Mouse (Mus musculus): ENCODE results near the gene Mrpl54. TPM values are rescaled to one million over a fixed set of nuclear protein-coding genes. Genes with fewer than 3 reads are reported as not detected.

The Mrpl54 gene
- polyA plus RNA-seq, 2 experiments = 124 to 202 TPM

DNA sequence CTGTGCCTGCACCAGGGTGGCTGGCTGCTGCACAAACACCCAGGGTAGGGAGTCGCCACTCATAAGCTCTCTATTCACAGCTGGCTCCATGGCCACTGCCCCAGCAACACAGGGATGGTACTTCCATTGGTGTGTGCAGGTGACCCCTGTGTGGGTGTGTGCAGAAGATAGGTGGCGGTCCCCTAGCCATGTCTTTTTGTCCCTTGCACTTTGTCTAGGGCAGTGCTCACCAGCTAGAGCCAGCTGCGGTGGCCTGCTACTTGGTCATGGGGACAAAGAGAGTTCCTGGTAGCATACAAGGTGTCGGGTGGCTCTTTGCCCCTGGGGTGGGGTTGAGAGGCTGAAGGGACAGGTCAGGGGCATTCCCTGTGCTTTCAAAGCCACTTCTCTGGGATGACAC, 22.6 kb downstream of the Mrpl54 start:
- H3K9ac ChIP-seq (ENCODE audit: low read depth, low read length, severe bottlenecking) = no peak overlapping the region
- peaks cover 12% of the 10 kb centered on the region for H3K27me3 ChIP-seq (ENCODE audit: control insufficient read depth, insufficient read depth, low read length)
- WGBS = 80% methylated on average over 4 of the region's 4 CpGs

DNA sequence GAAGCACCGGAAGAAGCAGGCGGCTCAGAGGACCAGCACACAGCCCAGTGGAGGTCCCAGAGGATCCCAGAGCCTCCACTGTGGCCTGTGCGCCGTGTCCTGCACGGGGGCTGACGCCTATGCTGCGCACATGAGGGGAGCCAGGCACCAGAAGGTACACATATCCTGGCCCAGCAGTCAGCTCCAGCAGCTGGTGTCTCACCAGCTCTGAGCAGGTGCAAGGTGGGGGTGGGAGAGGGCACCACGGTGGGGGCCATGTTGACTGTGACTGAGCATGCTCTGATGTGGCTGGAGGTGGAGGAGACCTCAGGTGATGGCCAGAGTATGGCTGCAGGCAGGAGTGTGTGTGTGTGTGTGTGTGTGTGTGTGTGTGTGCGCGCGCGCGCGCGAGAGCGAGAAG, 24.7 kb downstream of the Mrpl54 start:
- Histone ChIP-seq H3K9me3 (ENCODE audit: control insufficient read depth, low read length) (no peaks in the 10 kb centered on the region), H3K4me1 (ENCODE audit: control insufficient read depth, insufficient read depth, low read length) (no peaks in the 10 kb centered on the region), H3K4me3 (replicated peaks; ENCODE audit: low read length) (no peak overlapping the region), H3K27ac (replicated peaks; ENCODE audit: low read depth, low read length) (no peak overlapping the region), H3K36me3 (ENCODE audit: control insufficient read depth, insufficient read depth, low read length) (no peaks in the 10 kb centered on the region), H3K27me3 (ENCODE audit: control insufficient read depth, insufficient read depth, low read length) (peaks cover 16% of the 10 kb centered on the region), H3K9ac (ENCODE audit: low read depth, low read length, severe bottlenecking) (no peak overlapping the region), H3K4me2 (replicated peaks; ENCODE audit: low read depth, low read length, severe bottlenecking) (no peak overlapping the region)
- ATAC-seq (ENCODE audit: low FRiP score, low read depth) (no peak), DNase-seq (ENCODE audit: low spot score) (no peak)
- no peak for TF ChIP-seq POLR2A (IDR thresholded peaks at IDR 0.05; ENCODE audit: borderline replicate concordance, extremely low read depth, insufficient read depth, insufficient read length)
- WGBS = 87% methylated on average over 16 of the region's 16 CpGs

More for the DNA sequence above, 22.6 kb downstream of the Mrpl54 start:
- no peak for TF ChIP-seq POLR2A (IDR thresholded peaks at IDR 0.05; ENCODE audit: borderline replicate concordance, extremely low read depth, insufficient read depth, insufficient read length)
- ATAC-seq (ENCODE audit: low FRiP score, low read depth) (no peak), DNase-seq (ENCODE audit: low spot score) (no peak)
- H3K27ac ChIP-seq (replicated peaks; ENCODE audit: low read depth, low read length) = no peak overlapping the region
- H3K4me1 ChIP-seq (ENCODE audit: control insufficient read depth, insufficient read depth, low read length) = no peaks in the 10 kb centered on the region
- H3K4me2 ChIP-seq (replicated peaks; ENCODE audit: low read depth, low read length, severe bottlenecking) = no peak overlapping the region
- no peaks in the 10 kb centered on the region for H3K36me3 ChIP-seq (ENCODE audit: control insufficient read depth, insufficient read depth, low read length)
- no peak overlapping the region for H3K4me3 ChIP-seq (replicated peaks; ENCODE audit: low read length)
- no peaks in the 10 kb centered on the region for H3K9me3 ChIP-seq (ENCODE audit: control insufficient read depth, low read length)

DNA sequence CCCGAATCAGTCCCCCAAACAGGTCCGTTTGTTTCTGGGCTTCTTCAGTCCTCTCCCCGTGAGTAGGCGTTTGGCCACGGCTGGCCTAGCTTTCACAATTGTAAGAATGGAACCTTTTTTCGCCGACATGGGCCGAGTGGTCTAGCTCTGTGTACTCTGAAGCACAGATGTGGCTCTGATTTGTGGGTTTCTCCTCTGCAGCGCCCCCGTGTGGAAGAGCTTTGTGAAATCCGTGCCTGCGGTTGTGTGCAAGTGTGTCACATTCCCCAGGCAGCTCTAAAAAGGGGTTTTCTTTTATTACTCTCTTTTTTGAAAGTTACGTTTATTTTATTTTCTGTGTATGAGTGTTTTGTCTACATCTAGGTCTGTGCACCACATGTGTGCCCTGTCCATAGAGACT, 25.9 kb downstream of the Mrpl54 start:
- DNase-seq (ENCODE audit: low spot score) (no peak), ATAC-seq (ENCODE audit: low FRiP score, low read depth) (no peak)
- Histone ChIP-seq H3K27me3 (ENCODE audit: control insufficient read depth, insufficient read depth, low read length) (peaks cover 16% of the 10 kb centered on the region), H3K27ac (replicated peaks; ENCODE audit: low read depth, low read length) (no peak overlapping the region), H3K9me3 (ENCODE audit: control insufficient read depth, low read length) (no peaks in the 10 kb centered on the region), H3K4me3 (replicated peaks; ENCODE audit: low read length) (no peak overlapping the region), H3K4me2 (replicated peaks; ENCODE audit: low read depth, low read length, severe bottlenecking) (no peak overlapping the region), H3K9ac (ENCODE audit: low read depth, low read length, severe bottlenecking) (no peak overlapping the region), H3K4me1 (ENCODE audit: control insufficient read depth, insufficient read depth, low read length) (no peaks in the 10 kb centered on the region), H3K36me3 (ENCODE audit: control insufficient read depth, insufficient read depth, low read length) (no peaks in the 10 kb centered on the region; the same call in 1 of the 2 replicates)
- no peak for TF ChIP-seq POLR2A (IDR thresholded peaks at IDR 0.05; ENCODE audit: borderline replicate concordance, extremely low read depth, insufficient read depth, insufficient read length)
- 21% methylated on average over 13 of the region's 13 CpGs for WGBS

DNA sequence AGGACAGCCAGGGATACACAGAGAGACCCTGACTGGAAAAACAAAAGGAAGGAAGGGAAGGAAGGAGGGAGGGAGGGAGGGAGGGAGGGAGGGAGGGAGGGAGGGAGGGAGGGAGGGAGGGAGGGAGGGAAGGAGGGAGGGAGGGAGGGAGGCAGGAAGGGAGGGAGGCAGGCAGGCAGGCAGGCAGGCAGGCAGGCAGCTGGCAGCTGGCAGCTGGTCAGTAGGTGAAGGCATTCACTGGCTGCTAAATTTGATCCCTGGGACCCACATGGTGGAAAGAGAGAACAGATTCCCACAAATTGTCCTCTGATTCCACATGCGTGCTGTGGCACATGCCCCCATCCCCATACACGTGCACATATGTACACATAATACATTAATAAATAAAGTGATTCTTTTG, 28.1 kb downstream of the Mrpl54 start:
- ATAC-seq (ENCODE audit: low FRiP score, low read depth) (no peak), DNase-seq (ENCODE audit: low spot score) (no peak)
- Histone ChIP-seq H3K36me3 (ENCODE audit: control insufficient read depth, insufficient read depth, low read length) (no peaks in the 10 kb centered on the region; the same call in 1 of the 2 replicates), H3K27me3 (ENCODE audit: control insufficient read depth, insufficient read depth, low read length) (peaks cover 16% of the 10 kb centered on the region), H3K27ac (replicated peaks; ENCODE audit: low read depth, low read length) (no peak overlapping the region), H3K9ac (ENCODE audit: low read depth, low read length, severe bottlenecking) (no peak overlapping the region), H3K4me1 (ENCODE audit: control insufficient read depth, insufficient read depth, low read length) (peaks cover 1% of the 10 kb centered on the region; the same call in 1 of the 2 replicates), H3K9me3 (ENCODE audit: control insufficient read depth, low read length) (no peaks in the 10 kb centered on the region), H3K4me3 (replicated peaks; ENCODE audit: low read length) (no peak overlapping the region), H3K4me2 (replicated peaks; ENCODE audit: low read depth, low read length, severe bottlenecking) (no peak overlapping the region)
- no peak for TF ChIP-seq POLR2A (IDR thresholded peaks at IDR 0.05; ENCODE audit: borderline replicate concordance, extremely low read depth, insufficient read depth, insufficient read length)
- WGBS = 64% methylated on average over 2 of the region's 2 CpGs

DNA sequence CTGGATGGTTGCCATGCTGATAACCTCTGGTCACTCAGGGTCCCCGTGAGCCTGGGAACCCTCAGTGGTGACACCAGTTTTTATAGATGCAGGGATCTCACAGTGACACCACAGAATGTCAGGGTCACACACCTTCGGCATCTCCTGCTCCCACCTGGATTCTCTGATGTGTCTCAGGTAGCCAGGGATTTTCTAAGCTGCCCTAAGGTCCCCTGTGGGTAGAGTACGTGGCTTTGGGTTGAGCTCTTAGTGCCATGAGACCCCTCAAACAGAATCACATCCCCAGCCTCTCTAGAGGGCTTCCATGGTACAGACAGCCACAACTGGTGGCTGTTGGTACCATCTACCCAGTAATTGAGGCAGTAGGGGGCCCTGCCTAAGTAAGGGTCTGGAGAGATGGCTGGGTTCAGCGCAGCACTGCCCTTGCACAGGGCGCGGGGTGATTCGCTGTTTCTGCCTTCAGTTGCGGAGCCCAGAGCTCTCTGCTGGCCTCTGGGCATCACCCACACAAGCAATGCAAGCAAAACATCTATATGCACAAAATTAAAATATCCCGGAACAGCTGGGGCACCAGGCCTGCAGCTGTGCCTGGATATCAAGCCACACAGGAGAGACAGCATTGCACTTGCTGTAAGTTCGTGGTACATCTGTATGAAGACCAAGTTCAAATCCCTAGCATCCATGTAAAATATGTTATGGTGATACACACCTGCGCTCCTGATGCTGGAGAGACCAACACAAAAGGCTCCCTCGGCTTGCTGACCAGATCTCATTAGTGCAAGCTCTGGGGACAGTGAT, 30.1 kb downstream of the Mrpl54 start:
- Histone ChIP-seq H3K4me2 (replicated peaks; ENCODE audit: low read depth, low read length, severe bottlenecking) (no peak overlapping the region), H3K9me3 (ENCODE audit: control insufficient read depth, low read length) (no peaks in the 10 kb centered on the region), H3K4me3 (replicated peaks; ENCODE audit: low read length) (no peak overlapping the region), H3K36me3 (ENCODE audit: control insufficient read depth, insufficient read depth, low read length) (no peaks in the 10 kb centered on the region; the same call in 1 of the 2 replicates), H3K9ac (ENCODE audit: low read depth, low read length, severe bottlenecking) (no peak overlapping the region), H3K4me1 (ENCODE audit: control insufficient read depth, insufficient read depth, low read length) (peaks cover 7% of the 10 kb centered on the region), H3K27me3 (ENCODE audit: control insufficient read depth, insufficient read depth, low read length) (peaks cover 25% of the 10 kb centered on the region), H3K27ac (replicated peaks; ENCODE audit: low read depth, low read length) (no peak overlapping the region)
- DNase-seq (ENCODE audit: low spot score) (no peak), ATAC-seq (ENCODE audit: low FRiP score, low read depth) (no peak)
- no peak for TF ChIP-seq POLR2A (IDR thresholded peaks at IDR 0.05; ENCODE audit: borderline replicate concordance, extremely low read depth, insufficient read depth, insufficient read length)
- WGBS = 79% methylated on average over 12 of the region's 12 CpGs

Data from limb, embryonic 14.5 days (tissue).